Mouse (Mus musculus): ENCODE measurements around the gene Ctbp1.

DNA sequence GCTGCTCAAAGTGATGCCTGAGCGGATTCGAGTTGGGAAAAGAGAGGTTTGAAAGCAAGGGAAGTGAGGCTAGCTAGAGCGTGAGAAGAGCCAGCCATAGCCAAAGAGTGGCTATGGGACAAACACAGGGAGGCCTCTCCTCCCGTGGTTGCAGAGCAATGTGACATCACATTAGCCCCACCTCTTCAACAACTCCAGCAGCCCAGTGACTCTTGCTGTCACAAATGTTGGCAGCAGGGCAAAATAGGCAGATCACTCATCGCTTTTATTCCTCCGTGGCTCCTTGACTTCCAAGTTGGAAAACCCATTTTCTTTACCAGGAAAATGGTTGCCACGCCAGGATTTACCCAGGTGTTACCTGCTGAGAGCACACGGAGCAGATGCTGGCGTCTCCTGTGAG, 67.7 kb downstream of the Ctbp1 start:
- TF ChIP-seq CTCF (IDR thresholded peaks at IDR 0.05; ENCODE audit: insufficient read depth, low read length): no peak
- no peak for TF ChIP-seq POLR2A (IDR thresholded peaks at IDR 0.05; ENCODE audit: borderline replicate concordance, extremely low read depth, low read depth, low read length)
